Mouse (Mus musculus): ENCODE data around the gene Plekhg3. TPM values are rescaled to one million over a fixed set of nuclear protein-coding genes. Genes with fewer than 3 reads are reported as not detected.
A peak's percentile ranks its signal among the peaks of the same experiment; 100 is the strongest.

The Plekhg3 gene
- 5.7 and 6.5 TPM in 2 replicates for polyA plus RNA-seq (2015; fragmentation: Nextera tagmentation; extraction: Ambion mirVana)

DNA sequence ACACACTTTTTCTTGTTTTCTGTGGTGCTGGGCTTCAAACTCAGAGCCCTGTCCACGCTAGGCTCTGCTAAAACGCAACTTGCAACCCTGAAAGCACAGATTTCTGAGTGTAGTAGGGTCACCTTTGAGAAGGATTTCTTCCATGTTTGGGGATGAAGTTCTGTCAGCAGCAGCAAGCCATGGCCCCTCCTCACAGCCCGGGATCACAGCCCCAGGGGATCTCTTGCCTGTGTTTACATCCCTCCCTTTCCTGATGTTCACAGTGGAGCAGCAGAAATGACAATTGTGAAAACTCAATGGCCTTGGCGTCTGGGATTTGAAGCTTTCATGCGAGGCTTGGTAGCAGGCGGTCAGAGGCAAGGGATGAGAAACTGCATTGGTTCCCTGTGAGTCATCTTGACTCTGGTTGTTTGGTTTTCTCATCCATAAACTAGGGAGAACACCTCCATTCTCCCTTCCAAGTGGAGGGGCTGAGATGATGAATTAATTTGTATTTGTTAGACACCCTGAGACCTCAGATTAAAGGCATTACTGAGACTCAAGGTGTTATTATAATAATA lies at the start of gene Plekhg3:
Gene Plekhg3 (plus strand): TSS at position 312 of the 560 bp plus-strand sequence.
- Histone ChIP-seq H3K9ac (no peak within 1 kb of the TSS), H3K4me2 (peak within 1 kb of the TSS; percentile 98; the same call in 1 of the 2 replicates), H3K9me3 (no peaks in the 10 kb centered on the region), H3K4me3 (no peak within 1 kb of the TSS), H3K27me3 (peaks cover 61% of the 10 kb centered on the region), H3K4me1 (peaks cover 37% of the 10 kb centered on the region), H3K36me3 (no peaks in the 10 kb centered on the region), H3K27ac (no peak within 1 kb of the TSS)
- ATAC-seq (ENCODE audit: insufficient number of reproducible peaks, insufficient read depth, low FRiP score, low TSS enrichment, low read depth): no peak
- 34% methylated on average over 6 of the region's 6 CpGs for WGBS

DNA sequence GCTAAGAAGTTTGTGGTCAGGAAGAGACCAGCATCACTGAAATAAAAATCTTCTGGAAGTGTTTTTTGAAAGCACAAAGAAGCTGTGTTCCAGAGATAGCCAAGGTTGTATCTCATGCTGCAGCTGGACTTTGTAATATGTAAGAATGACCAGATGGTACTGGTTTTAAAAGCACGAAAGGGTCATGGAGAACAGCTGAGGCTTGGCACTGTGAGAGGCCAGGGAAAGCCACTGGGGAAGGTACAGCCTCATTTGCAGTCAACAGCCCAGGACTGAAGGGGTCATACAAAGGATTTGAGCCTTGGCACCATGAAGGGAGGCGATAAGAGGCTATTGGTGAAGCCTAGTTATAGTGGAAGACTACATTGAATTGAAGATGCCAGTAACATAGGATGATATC lies 48.2 kb upstream of the Plekhg3 start:
- Histone ChIP-seq H3K4me2 (no peak overlapping the region), H3K27me3 (no peaks in the 10 kb centered on the region), H3K36me3 (no peaks in the 10 kb centered on the region), H3K27ac (no peak overlapping the region), H3K9ac (no peak overlapping the region), H3K4me3 (no peak overlapping the region), H3K9me3 (no peaks in the 10 kb centered on the region), H3K4me1 (peaks cover 19% of the 10 kb centered on the region)
- 74% methylated on average over 2 of the region's 2 CpGs for WGBS
- no peak for ATAC-seq (ENCODE audit: insufficient number of reproducible peaks, insufficient read depth, low FRiP score, low TSS enrichment, low read depth)

GRCm38 (mm10) chr12:76482948-76483347 lies 47.7 kb upstream of the Plekhg3 start:
- Histone ChIP-seq H3K4me3 (no peak overlapping the region), H3K4me1 (peaks cover 18% of the 10 kb centered on the region), H3K27ac (no peak overlapping the region), H3K4me2 (no peak overlapping the region), H3K27me3 (no peaks in the 10 kb centered on the region), H3K9ac (no peak overlapping the region), H3K36me3 (no peaks in the 10 kb centered on the region), H3K9me3 (no peaks in the 10 kb centered on the region)
- no peak for ATAC-seq (ENCODE audit: insufficient number of reproducible peaks, insufficient read depth, low FRiP score, low TSS enrichment, low read depth)
- 93% methylated on average over 2 of the region's 2 CpGs for WGBS

DNA sequence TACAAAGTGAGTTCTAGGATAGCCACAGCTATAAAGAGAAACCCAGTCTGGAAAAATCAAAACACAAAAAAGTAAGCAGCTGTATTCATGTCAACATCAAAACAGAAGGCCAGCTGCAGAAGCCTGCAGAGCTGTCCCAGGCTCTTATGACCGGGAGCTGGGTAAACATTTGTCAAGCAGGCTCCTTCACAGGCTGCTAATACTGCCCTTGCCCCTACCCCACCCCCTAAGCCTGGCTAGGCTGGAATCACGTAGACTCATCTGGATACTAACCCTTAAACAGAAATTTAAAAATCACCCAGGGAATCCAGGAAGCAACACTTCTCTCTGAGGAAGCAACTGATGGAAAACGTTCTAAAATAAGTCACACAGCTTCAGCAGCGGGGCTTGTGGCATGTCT lies 45.8 kb upstream of the Plekhg3 start:
- 42% methylated on average over 4 of the region's 4 CpGs for WGBS
- no peak for ATAC-seq (ENCODE audit: insufficient number of reproducible peaks, insufficient read depth, low FRiP score, low TSS enrichment, low read depth)
- no peak overlapping the region; the same call in 1 of the 2 replicates for H3K27ac ChIP-seq
- no peak overlapping the region for H3K4me2 ChIP-seq
- H3K9ac ChIP-seq: no peak overlapping the region
- H3K4me1 ChIP-seq: peaks cover 12% of the 10 kb centered on the region
- H3K36me3 ChIP-seq: no peaks in the 10 kb centered on the region
- H3K9me3 ChIP-seq: no peaks in the 10 kb centered on the region
- no peaks in the 10 kb centered on the region for H3K27me3 ChIP-seq
- no peak overlapping the region for H3K4me3 ChIP-seq

- Histone ChIP-seq H3K9ac (no peak overlapping the region), H3K4me2 (no peak overlapping the region), H3K4me3 (no peak overlapping the region), H3K9me3 (no peaks in the 10 kb centered on the region), H3K27ac (no peak overlapping the region), H3K27me3 (no peaks in the 10 kb centered on the region), H3K4me1 (peaks cover 12% of the 10 kb centered on the region), H3K36me3 (no peaks in the 10 kb centered on the region)
- ATAC-seq (ENCODE audit: insufficient number of reproducible peaks, insufficient read depth, low FRiP score, low TSS enrichment, low read depth): no peak
- WGBS: 43% methylated on average over 11 of the region's 11 CpGs
Measured at GRCm38 (mm10) chr12:76485381-76485780, 45.3 kb upstream of the Plekhg3 start.

DNA sequence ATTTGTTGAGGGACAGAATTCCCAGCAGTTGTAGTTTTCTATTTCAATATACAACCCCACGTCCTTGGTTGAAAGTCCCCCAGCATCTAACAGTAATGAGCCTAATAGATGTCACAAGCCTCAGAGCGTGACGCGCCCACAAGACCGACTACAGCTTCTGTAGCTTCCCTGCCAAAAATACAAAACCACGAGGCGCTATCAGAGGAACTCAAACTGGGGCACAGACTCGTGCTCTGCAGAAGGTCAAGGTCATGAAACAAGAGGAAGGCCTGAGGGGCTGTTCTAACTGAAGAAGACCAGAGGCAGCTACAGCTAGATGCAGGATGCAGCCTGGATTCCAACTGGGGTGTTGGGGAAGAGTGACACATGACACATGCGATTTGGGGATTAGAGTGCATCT lies 43.7 kb upstream of the Plekhg3 start:
- no peaks in the 10 kb centered on the region for H3K9me3 ChIP-seq

GRCm38 (mm10) chr12:76490798-76491197 lies 39.9 kb upstream of the Plekhg3 start:
- no peak for ATAC-seq (ENCODE audit: insufficient number of reproducible peaks, insufficient read depth, low FRiP score, low TSS enrichment, low read depth)
- H3K9me3 ChIP-seq: no peaks in the 10 kb centered on the region
- 0 out of 2 replicates have a peak, but pooled peaks cover 6% of the 10 kb centered on the region for H3K27me3 ChIP-seq
- H3K9ac ChIP-seq: no peak overlapping the region
- no peak overlapping the region for H3K27ac ChIP-seq
- no peak overlapping the region for H3K4me2 ChIP-seq
- WGBS: 73% methylated on average over 1 of the region's 1 CpGs
- no peak overlapping the region for H3K4me3 ChIP-seq
- H3K4me1 ChIP-seq: peaks cover 13% of the 10 kb centered on the region
- H3K36me3 ChIP-seq: no peaks in the 10 kb centered on the region

More for the DNA sequence above, 43.7 kb upstream of the Plekhg3 start:
- no peak overlapping the region for H3K4me2 ChIP-seq
- H3K36me3 ChIP-seq: no peaks in the 10 kb centered on the region
- no peak overlapping the region for H3K4me3 ChIP-seq
- no peaks in the 10 kb centered on the region for H3K27me3 ChIP-seq
- WGBS: 65% methylated on average over 9 of the region's 9 CpGs
- ATAC-seq (ENCODE audit: insufficient number of reproducible peaks, insufficient read depth, low FRiP score, low TSS enrichment, low read depth): no peak
- no peak overlapping the region for H3K27ac ChIP-seq
- H3K4me1 ChIP-seq: peaks cover 12% of the 10 kb centered on the region
- no peak overlapping the region for H3K9ac ChIP-seq

DNA sequence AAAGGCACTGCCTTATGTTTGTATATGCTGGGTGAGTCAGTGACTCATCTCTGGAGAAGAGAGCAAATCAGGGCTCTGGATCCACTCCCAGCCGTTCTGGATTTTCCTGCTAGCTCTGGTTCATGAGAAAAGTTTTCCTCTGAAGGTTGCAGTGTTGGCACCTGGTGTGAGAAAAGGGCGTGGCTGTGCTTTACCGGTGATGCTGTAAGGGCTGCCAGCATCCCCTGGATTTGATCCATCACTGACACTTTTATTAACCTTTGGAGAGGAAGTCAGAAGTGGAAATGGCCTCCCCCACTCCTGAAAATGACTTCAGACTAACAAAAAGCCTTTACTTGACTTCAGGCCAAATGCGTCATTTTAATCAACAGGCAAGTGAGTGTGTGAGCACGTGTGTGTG lies 37.2 kb upstream of the Plekhg3 start:
- H3K4me2 ChIP-seq: no peak overlapping the region
- no peak overlapping the region for H3K9ac ChIP-seq
- no peak for ATAC-seq (ENCODE audit: insufficient number of reproducible peaks, insufficient read depth, low FRiP score, low TSS enrichment, low read depth)
- no peak overlapping the region for H3K4me3 ChIP-seq
- 0 out of 2 replicates have a peak, but pooled peaks cover 6% of the 10 kb centered on the region for H3K27me3 ChIP-seq
- no peak overlapping the region for H3K27ac ChIP-seq
- H3K4me1 ChIP-seq: peaks cover 17% of the 10 kb centered on the region
- H3K9me3 ChIP-seq: no peaks in the 10 kb centered on the region
- no peaks in the 10 kb centered on the region for H3K36me3 ChIP-seq
- WGBS: 54% methylated on average over 5 of the region's 5 CpGs

DNA sequence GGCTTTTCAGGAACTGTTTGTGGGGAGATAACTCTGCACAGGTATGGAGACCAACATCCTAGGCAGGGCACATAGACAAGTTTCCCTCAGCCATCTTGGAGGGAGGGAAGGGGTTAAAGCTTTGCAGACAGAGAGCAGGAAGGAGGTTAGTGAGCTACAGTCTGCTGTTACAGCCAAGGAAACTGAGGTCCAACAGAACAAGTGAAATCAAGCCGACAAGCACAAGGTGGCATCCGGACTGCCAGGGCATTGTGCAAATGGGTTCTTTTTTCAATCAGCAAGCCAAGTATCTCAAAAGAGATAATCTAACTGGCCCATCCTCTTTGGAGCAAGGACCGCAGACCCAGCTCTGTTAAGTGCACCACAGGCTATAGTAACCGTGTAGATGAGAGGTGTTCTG lies 35.3 kb upstream of the Plekhg3 start:
- WGBS: 66% methylated on average over 4 of the region's 4 CpGs
- Histone ChIP-seq H3K9me3 (no peaks in the 10 kb centered on the region), H3K4me3 (no peak overlapping the region), H3K36me3 (no peaks in the 10 kb centered on the region), H3K27ac (no peak overlapping the region), H3K4me1 (peaks cover 17% of the 10 kb centered on the region), H3K27me3 (0 out of 2 replicates have a peak, but pooled peaks cover 6% of the 10 kb centered on the region), H3K4me2 (no peak overlapping the region), H3K9ac (no peak overlapping the region)
- ATAC-seq (ENCODE audit: insufficient number of reproducible peaks, insufficient read depth, low FRiP score, low TSS enrichment, low read depth): no peak

DNA sequence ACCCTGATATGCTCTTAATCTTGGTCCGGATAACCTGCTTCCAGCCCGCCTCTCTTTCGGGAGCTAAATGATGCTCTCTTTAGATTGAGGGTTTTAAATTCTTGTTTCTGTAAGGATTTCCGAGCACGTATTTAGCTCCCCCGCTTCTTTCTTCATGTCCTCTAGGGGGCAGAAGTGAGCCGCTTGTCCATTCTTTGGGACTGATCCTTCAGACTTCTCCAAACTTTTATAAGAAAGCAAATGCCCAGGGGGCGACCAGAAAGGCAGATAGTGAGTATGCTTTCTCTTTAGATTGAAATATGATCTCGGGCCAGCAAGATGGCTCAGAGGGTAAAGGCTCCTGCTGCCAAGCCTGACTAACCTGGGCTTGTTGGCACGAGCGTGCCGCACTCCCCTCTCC lies 34.4 kb upstream of the Plekhg3 start:
- Histone ChIP-seq H3K9ac (no peak overlapping the region), H3K36me3 (no peaks in the 10 kb centered on the region), H3K27ac (no peak overlapping the region), H3K4me3 (no peak overlapping the region), H3K27me3 (0 out of 2 replicates have a peak, but pooled peaks cover 6% of the 10 kb centered on the region), H3K9me3 (no peaks in the 10 kb centered on the region), H3K4me1 (peaks cover 17% of the 10 kb centered on the region), H3K4me2 (peak overlapping the region; percentile 18; the same call in 1 of the 2 replicates)
- 15% methylated on average over 12 of the region's 12 CpGs for WGBS
- no peak for ATAC-seq (ENCODE audit: insufficient number of reproducible peaks, insufficient read depth, low FRiP score, low TSS enrichment, low read depth)

DNA sequence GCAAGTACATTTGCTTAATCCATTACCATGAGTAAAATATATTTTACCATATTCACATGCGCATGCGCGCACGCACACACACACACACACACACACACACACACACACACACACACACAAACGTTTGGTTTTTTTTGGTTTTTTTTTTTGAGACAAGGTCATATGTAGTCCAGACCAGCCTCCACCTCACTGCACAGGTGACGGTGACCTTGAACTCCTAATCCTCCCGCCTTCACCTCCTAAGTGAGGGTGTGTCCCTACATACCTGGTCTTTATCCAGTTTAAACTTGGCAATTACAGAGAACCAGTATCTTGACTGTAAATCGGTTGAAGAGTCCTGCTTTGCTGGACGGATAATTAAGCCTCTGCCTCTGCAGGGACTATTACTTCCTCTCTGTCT lies 31.4 kb upstream of the Plekhg3 start:
- H3K27ac ChIP-seq: no peak overlapping the region
- WGBS: 84% methylated on average over 9 of the region's 9 CpGs
- no peak overlapping the region for H3K4me2 ChIP-seq

DNA sequence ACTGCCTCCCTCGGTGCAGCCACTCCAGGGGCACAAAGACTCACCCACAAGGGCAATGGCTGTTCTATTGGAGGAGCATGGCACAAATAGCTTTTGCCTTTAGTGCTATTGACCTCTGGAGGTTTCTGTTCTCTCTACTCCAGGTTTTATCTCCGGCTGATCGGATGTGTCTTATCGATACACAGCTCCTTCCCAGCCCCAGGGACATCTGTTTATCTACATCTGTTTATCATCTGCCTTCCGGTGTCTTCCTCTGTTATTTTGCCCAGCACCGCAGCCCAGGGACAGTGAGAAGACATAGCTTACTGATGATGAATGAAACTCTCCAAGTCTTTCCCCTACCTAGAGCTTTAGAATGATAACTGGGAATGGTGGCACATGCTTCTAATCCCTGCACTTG lies 30.6 kb upstream of the Plekhg3 start:
- Histone ChIP-seq H3K9me3 (no peaks in the 10 kb centered on the region), H3K27ac (no peak overlapping the region), H3K27me3 (0 out of 2 replicates have a peak, but pooled peaks cover 6% of the 10 kb centered on the region), H3K36me3 (no peaks in the 10 kb centered on the region), H3K4me1 (peaks cover 11% of the 10 kb centered on the region), H3K4me3 (no peak overlapping the region), H3K4me2 (no peak overlapping the region), H3K9ac (no peak overlapping the region)
- 85% methylated on average over 6 of the region's 6 CpGs for WGBS
- ATAC-seq (ENCODE audit: insufficient number of reproducible peaks, insufficient read depth, low FRiP score, low TSS enrichment, low read depth): no peak

More for the DNA sequence above, 31.4 kb upstream of the Plekhg3 start:
- Histone ChIP-seq H3K9ac (no peak overlapping the region), H3K27me3 (0 out of 2 replicates have a peak, but pooled peaks cover 6% of the 10 kb centered on the region), H3K9me3 (no peaks in the 10 kb centered on the region), H3K4me3 (no peak overlapping the region), H3K4me1 (peaks cover 17% of the 10 kb centered on the region), H3K36me3 (no peaks in the 10 kb centered on the region)
- ATAC-seq (ENCODE audit: insufficient number of reproducible peaks, insufficient read depth, low FRiP score, low TSS enrichment, low read depth): no peak

Data from embryonic facial prominence, embryonic 13.5 days (tissue).